Mouse (Mus musculus): ENCODE measurements around the gene Atp5j2. TPM values are rescaled to one million over a fixed set of nuclear protein-coding genes. Genes with fewer than 3 reads are reported as not detected.
A peak's percentile ranks its signal among the peaks of the same experiment; 100 is the strongest.

The Atp5j2 gene
- total and polyA plus RNA-seq, 3 experiments: 493 to 733 (median 543) TPM

DNA sequence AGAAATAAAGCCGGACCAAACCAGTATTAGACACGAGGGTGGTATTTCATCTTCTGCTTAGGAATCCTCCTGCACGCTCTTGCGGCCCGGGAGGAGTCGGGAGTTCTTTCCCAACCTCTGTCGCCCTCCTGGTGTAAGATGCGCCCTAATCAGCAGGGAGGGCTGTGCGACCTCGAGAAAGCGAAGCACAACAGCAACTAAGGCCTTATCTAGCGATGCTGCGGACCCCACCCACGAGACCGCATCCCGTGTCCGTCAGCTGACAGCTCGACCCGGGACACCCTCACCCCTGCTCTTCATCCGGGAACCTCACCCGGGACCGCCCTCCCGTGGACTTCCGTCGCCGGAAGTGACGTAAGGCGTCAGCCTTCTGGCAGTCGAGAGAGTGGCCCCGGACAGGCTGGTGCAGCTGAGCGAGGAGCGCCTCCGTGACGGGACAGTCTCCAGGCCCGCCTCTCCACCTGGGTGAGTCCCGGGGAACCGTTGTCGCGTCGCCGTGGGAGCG, 39.6 kb upstream of the Atp5j2 start, which contains the start of gene Zfp655 (continued):
- peak in 1 of 2 experiments; percentile 52; a peak in 1 of 4 replicates for TF ChIP-seq USF2 (IDR thresholded peaks at IDR 0.05; ENCODE audit: borderline replicate concordance in 1 of 2, insufficient read depth in 1 of 2, low read depth in 1 of 2, low read length in 2 of 2)
- peak; percentile 90 for TF ChIP-seq HCFC1 (IDR thresholded peaks at IDR 0.05; ENCODE audit: low read depth, low read length)
- TF ChIP-seq CHD2 (IDR thresholded peaks at IDR 0.05; ENCODE audit: low read length): no peak
- no peak for TF ChIP-seq TAL1 (IDR thresholded peaks at IDR 0.05; ENCODE audit: low read length)
- TF ChIP-seq NELFE (IDR thresholded peaks at IDR 0.05; ENCODE audit: low read depth, low read length): peak; percentile 97
- TF ChIP-seq MAFK (IDR thresholded peaks at IDR 0.05; ENCODE audit: borderline replicate concordance, low read depth, low read length): no peak
- peak; percentile 86 for TF ChIP-seq MAX (IDR thresholded peaks at IDR 0.05; ENCODE audit: low read length)
- TF ChIP-seq MYB (IDR thresholded peaks at IDR 0.05; ENCODE audit: low read depth, low read length): no peak

DNA sequence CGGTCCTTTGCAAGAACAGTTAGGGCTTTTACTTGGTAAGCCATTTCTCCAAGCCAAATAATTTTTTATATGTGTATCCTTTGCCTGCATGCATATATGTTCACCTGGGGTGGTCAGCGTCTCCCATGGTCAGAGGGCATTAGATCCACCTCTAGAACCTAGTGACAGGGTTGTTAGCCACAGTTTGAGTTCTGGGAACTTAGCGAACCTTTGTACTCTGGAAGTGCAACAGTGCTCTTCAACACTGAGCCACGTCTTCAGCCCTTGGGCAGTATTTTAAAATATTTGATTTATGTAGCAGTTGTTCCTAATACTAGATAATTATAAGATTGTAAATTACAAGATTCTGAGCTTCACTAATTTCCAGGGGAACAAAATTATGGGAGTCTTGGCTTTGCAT, 38.8 kb upstream of the Atp5j2 start:
- H3K27me3 ChIP-seq (ENCODE audit: control insufficient read depth in 1 of 2, insufficient read depth in 2 of 2, low read length in 2 of 2): no peaks in the 10 kb centered on the region
- DNase-seq (ENCODE audit: low read depth, low spot score): peak; percentile 42
- peaks cover 7 to 17% of the 10 kb centered on the region in 2 experiments for H3K4me1 ChIP-seq (ENCODE audit: control insufficient read depth in 1 of 2, insufficient read depth in 2 of 2, low read length in 2 of 2)
- peak overlapping the region; percentile 92 for H3K27ac ChIP-seq (ENCODE audit: control insufficient read depth, low read depth, low read length)
- peak overlapping the region; percentile 76 for H3K9ac ChIP-seq (ENCODE audit: control insufficient read depth, low read depth, low read length, poor library complexity, severe bottlenecking)
- H3K79me2 ChIP-seq (ENCODE audit: control insufficient read depth, insufficient read depth, low read length, poor library complexity): peaks cover 35% of the 10 kb centered on the region
- no peaks in the 10 kb centered on the region for H3K9me3 ChIP-seq (replicated peaks; ENCODE audit: insufficient read depth, low read length)
- peak overlapping the region; percentile 66 to 73 for H3K4me3 ChIP-seq (ENCODE audit: control insufficient read depth in 1 of 2, insufficient read depth in 1 of 2, low read depth in 2 of 2, low read length in 2 of 2)
- peaks cover 11 to 27% of the 10 kb centered on the region in 2 experiments for H3K36me3 ChIP-seq (ENCODE audit: control insufficient read depth in 1 of 2, insufficient read depth in 2 of 2, low read length in 2 of 2)
- TF ChIP-seq ELF1 (IDR thresholded peaks at IDR 0.05; ENCODE audit: low read depth, low read length) (no peak), MEF2A (IDR thresholded peaks at IDR 0.05; ENCODE audit: extremely low read depth, insufficient replicate concordance, low read depth, low read length, poor library complexity, severe bottlenecking) (no peak), GATA1 (IDR thresholded peaks at IDR 0.05; ENCODE audit: low read depth, low read length) (no peak), ZMIZ1 (IDR thresholded peaks at IDR 0.05; ENCODE audit: low read depth, low read length) (no peak), MAFK (IDR thresholded peaks at IDR 0.05; ENCODE audit: borderline replicate concordance, low read depth, low read length) (no peak), JUND (IDR thresholded peaks at IDR 0.05; ENCODE audit: low read depth, low read length) (no peak), HCFC1 (IDR thresholded peaks at IDR 0.05; ENCODE audit: low read depth, low read length) (no peak), GABPA (IDR thresholded peaks at IDR 0.05; ENCODE audit: low read depth, low read length) (no peak), USF1 (IDR thresholded peaks at IDR 0.05; ENCODE audit: low read depth, low read length) (no peak), TBP (IDR thresholded peaks at IDR 0.05; ENCODE audit: low read depth, low read length) (no peak), KAT2A (conservative IDR thresholded peaks at IDR 0.05; ENCODE audit: low read depth, low read length) (no peak), ZC3H11A (IDR thresholded peaks at IDR 0.05; ENCODE audit: low read depth, low read length) (no peak), ZNF384 (IDR thresholded peaks at IDR 0.05; ENCODE audit: low read depth, low read length) (no peak), RAD21 (IDR thresholded peaks at IDR 0.05; ENCODE audit: low read depth, low read length) (no peak), UBTF (IDR thresholded peaks at IDR 0.05; ENCODE audit: borderline replicate concordance, insufficient read depth, low read depth, low read length) (no peak), POLR2AphosphoS5 (IDR thresholded peaks at IDR 0.05; ENCODE audit: borderline replicate concordance, low read depth, low read length) (no peak), E2F4 (IDR thresholded peaks at IDR 0.05; ENCODE audit: borderline replicate concordance, low read depth, low read length) (no peak), ZKSCAN1 (IDR thresholded peaks at IDR 0.05; ENCODE audit: low read depth, low read length) (no peak), BHLHE40 (IDR thresholded peaks at IDR 0.05; ENCODE audit: borderline replicate concordance, low read depth, low read length) (no peak)
